Mouse (Mus musculus) heart, embryonic 14.5 days (tissue): Measurements from ENCODE around the gene Adgrf1. TPM values are rescaled to one million over a fixed set of nuclear protein-coding genes. Genes with fewer than 3 reads are reported as not detected.

Source experiments
- ATAC-seq: fragments of 200-750 bp; cut with Nextera tagmentation; 2 replicates; pipeline ENCODE4 v1.8.0; 2017; ENCODE audit warnings: low read depth, moderate TSS enrichment; ENCODE audit not compliant: insufficient number of reproducible peaks, insufficient read depth, low FRiP score
- H3K27ac ChIP-seq, 2 experiments: fragments of 200-500 bp in 1 of 2; fragments of 300-500 bp in 1 of 2; sonication (generic) in 1 of 2; replicated peaks in 1 of 2; 2 replicates each; pipeline ENCODE4 v1.5.1; 2012 to 2014; ENCODE audit warnings: low read depth in 2 of 2, low read length in 2 of 2, control low read depth in 1 of 2, mild to moderate bottlenecking in 1 of 2, mixed read lengths in 1 of 2; ENCODE audit not compliant: control insufficient read depth in 1 of 2, insufficient read depth in 1 of 2
- H3K27me3 ChIP-seq: fragments of 300-500 bp; sonication (generic); 2 replicates; pipeline ENCODE4 v1.6.1; 2014; ENCODE audit warnings: mild to moderate bottlenecking, low read length, control low read depth; ENCODE audit not compliant: control insufficient read depth, insufficient read depth
- H3K36me3 ChIP-seq: fragments of 300-500 bp; sonication (generic); 2 replicates; pipeline ENCODE4 v1.6.1; 2014; ENCODE audit warnings: mild to moderate bottlenecking, control low read depth, low read length, mixed read lengths; ENCODE audit not compliant: control insufficient read depth, insufficient read depth
- H3K4me1 ChIP-seq, 2 experiments: fragments of 200-500 bp in 1 of 2; fragments of 300-500 bp in 1 of 2; sonication (generic) in 1 of 2; 2 replicates each; pipeline ENCODE4 v1.6.1; 2012 to 2014; ENCODE audit warnings: low read length in 2 of 2, control low read depth in 1 of 2, mixed read lengths in 1 of 2; ENCODE audit not compliant: control insufficient read depth in 2 of 2, insufficient read depth in 2 of 2
- H3K4me2 ChIP-seq: fragments of 300-500 bp; sonication (generic); 2 replicates; pipeline ENCODE4 v1.6.1; 2014; ENCODE audit warnings: mild to moderate bottlenecking, low read length
- H3K4me3 ChIP-seq, 2 experiments: fragments of 200-500 bp in 1 of 2; fragments of 300-500 bp in 1 of 2; sonication (generic) in 1 of 2; 2 replicates each; pipeline ENCODE4 v1.5.1; 2012 to 2014; ENCODE audit warnings: low read length in 2 of 2, mild to moderate bottlenecking in 2 of 2, control low read depth in 1 of 2, low read depth in 1 of 2, moderate library complexity in 1 of 2; ENCODE audit not compliant: control insufficient read depth in 1 of 2, insufficient read depth in 1 of 2
- H3K9ac ChIP-seq: fragments of 300-500 bp; sonication (generic); 2 replicates; pipeline ENCODE4 v1.6.1; 2014; ENCODE audit warnings: mild to moderate bottlenecking, low read length
- H3K9me3 ChIP-seq: fragments of 300-500 bp; sonication (generic); 2 replicates; pipeline ENCODE4 v1.6.1; 2016; ENCODE audit warnings: low read length, control low read depth; ENCODE audit not compliant: control insufficient read depth
- WGBS: fragments of 180-500 bp; shearing (Covaris S2); extraction: QIAGEN DNeasy Blood & Tissue Kit; methylation state at CpG from one replicate; pipeline ENCODE4 v1.1.7; 2014; 5-methylcytosine and 5-hydroxymethylcytosine counted together
- polyA plus RNA-seq: library from polyadenylated mRNA; unstranded; fragments of >200 nt; fragmentation: Nextera tagmentation; extraction: Ambion mirVana; gene quantifications from 2 replicates; pipeline ENCODE4 v1.2.1, GENCODE M21; 2014

Adgrf1 gene
- polyA plus RNA-seq, 1 experiment from 2014 or later = not detected

DNA sequence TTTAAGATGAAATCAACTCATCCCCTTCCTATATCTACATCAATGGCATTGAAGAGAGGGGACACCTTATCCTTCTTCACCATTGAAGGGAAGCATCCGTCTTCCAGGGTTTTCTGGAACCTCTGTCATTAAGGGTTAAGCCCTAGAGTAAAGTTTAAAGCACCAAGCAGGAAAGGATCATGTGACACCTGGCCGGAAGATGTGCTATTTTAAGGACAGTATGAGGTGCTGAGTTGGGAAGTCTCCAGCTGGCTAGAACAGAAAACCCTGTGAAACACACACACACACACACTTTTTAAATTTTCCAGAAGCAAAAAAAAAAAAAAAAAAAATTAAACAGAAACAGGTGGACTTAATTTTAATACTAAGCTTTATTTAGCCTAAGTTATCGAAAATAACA lies 15.9 kb upstream of the Adgrf1 start:
- 32% methylated on average over 3 of the region's 3 CpGs for WGBS

DNA sequence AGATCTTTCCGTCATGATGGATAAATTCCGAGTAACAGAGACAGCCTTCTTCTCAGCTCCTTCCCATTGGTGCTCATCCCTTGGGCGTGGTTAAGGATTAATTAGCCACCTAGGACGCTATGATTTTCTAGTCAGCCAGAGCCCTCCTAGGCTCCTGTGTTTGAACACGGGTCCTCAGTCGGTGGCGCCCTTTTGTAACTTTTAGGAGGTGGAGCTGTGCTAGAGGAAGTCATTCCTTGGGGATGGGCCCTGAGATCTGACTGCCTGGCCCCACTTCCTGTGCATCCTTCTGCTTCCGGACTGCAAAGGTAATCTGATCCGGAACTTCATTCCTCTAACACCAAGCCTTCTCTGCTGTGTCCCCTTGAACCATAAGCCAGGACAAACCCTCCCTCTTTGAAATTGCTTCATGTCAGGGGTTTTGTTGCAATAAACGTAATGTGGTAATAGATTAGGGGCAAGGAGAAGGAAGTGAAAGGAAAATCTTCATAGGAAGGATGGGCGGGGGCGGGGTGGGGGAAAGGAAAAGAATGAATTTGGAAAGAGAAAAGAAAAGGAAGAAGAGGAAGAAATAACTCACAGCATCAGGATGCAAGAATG lies 13.5 kb upstream of the Adgrf1 start:
- Histone ChIP-seq H3K4me1 (peaks cover 13 to 18% of the 10 kb centered on the region in 2 experiments), H3K27me3 (no peaks in the 10 kb centered on the region), H3K9ac (no peak overlapping the region), H3K27ac (no peak overlapping the region), H3K4me3 (no peak overlapping the region), H3K9me3 (no peaks in the 10 kb centered on the region), H3K36me3 (no peaks in the 10 kb centered on the region), H3K4me2 (no peak overlapping the region)
- no peak for ATAC-seq
- 67% methylated on average over 12 of the region's 12 CpGs for WGBS

More for the DNA sequence above, 15.9 kb upstream of the Adgrf1 start:
- Histone ChIP-seq H3K9ac (no peak overlapping the region), H3K27me3 (no peaks in the 10 kb centered on the region), H3K4me2 (0 out of 2 replicates have a peak overlapping the region, but pooled peaks have one; percentile 13), H3K4me3 (no peak overlapping the region), H3K4me1 (peaks cover 23 to 34% of the 10 kb centered on the region in 2 experiments), H3K36me3 (no peaks in the 10 kb centered on the region), H3K9me3 (no peaks in the 10 kb centered on the region), H3K27ac (no peak overlapping the region)
- no peak for ATAC-seq

DNA sequence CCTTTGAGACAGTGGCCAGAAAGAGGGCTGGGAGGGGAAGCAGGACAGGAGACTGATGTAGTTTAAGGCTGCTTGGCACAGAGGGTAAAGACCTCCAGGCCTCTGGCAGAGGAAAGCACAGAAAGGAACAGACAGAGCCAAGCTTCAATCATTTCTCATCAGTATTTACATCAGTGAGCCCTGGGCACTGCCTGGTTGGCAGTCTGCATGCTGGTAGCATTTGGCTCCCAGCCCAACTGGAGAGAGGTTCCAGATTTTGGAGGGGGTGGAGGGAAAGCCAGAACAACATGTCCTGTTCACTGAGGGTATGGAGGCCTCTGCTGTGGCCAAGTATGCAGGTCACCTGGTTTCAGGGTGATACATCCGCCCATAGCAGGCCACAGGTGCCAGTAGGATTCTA lies 12.4 kb upstream of the Adgrf1 start:
- Histone ChIP-seq H3K27me3 (no peaks in the 10 kb centered on the region), H3K9ac (no peak overlapping the region), H3K4me3 (no peak overlapping the region), H3K4me1 (peaks cover 9 to 11% of the 10 kb centered on the region in 2 experiments), H3K9me3 (peaks cover 4% of the 10 kb centered on the region; the same call in 1 of the 2 replicates), H3K27ac (no peak overlapping the region), H3K4me2 (no peak overlapping the region), H3K36me3 (no peaks in the 10 kb centered on the region)
- 86% methylated on average over 1 of the region's 1 CpGs for WGBS
- ATAC-seq = no peak

- no peak overlapping the region for H3K27ac ChIP-seq
- WGBS = 93% methylated on average over 5 of the region's 5 CpGs
- H3K9ac ChIP-seq = no peak overlapping the region
Measured at GRCm38 (mm10) chr17:43261937-43262336, 8.2 kb upstream of the Adgrf1 start.

GRCm38 (mm10) chr17:43264739-43265138 lies 5.4 kb upstream of the Adgrf1 start:
- no peak overlapping the region for H3K9ac ChIP-seq
- peaks cover 0 to 2% of the 10 kb centered on the region in 2 experiments; a peak in 1 of 4 replicates for H3K4me1 ChIP-seq
- no peak for ATAC-seq
- WGBS = 67% methylated on average over 7 of the region's 7 CpGs
- H3K4me2 ChIP-seq = no peak overlapping the region
- H3K27ac ChIP-seq = no peak overlapping the region
- H3K9me3 ChIP-seq = peaks cover 4% of the 10 kb centered on the region; the same call in 1 of the 2 replicates
- no peaks in the 10 kb centered on the region for H3K27me3 ChIP-seq
- H3K36me3 ChIP-seq = no peaks in the 10 kb centered on the region
- no peak overlapping the region for H3K4me3 ChIP-seq

More at GRCm38 (mm10) chr17:43261937-43262336, 8.2 kb upstream of the Adgrf1 start:
- no peak for ATAC-seq
- Histone ChIP-seq H3K27me3 (no peaks in the 10 kb centered on the region), H3K9me3 (peaks cover 4% of the 10 kb centered on the region; the same call in 1 of the 2 replicates), H3K4me2 (no peak overlapping the region), H3K36me3 (no peaks in the 10 kb centered on the region), H3K4me3 (no peak overlapping the region), H3K4me1 (peaks cover 0 to 2% of the 10 kb centered on the region in 2 experiments; a peak in 1 of 4 replicates)

GRCm38 (mm10) chr17:43265178-43265837 lies 4.8 kb upstream of the Adgrf1 start:
- Histone ChIP-seq H3K9ac (peak overlapping the region; percentile 45; the same call in 1 of the 2 replicates), H3K27me3 (no peaks in the 10 kb centered on the region), H3K4me1 (peaks cover 0 to 2% of the 10 kb centered on the region in 2 experiments; a peak in 1 of 4 replicates), H3K4me2 (peak overlapping the region; percentile 56), H3K36me3 (no peaks in the 10 kb centered on the region), H3K4me3 (peak overlapping the region; percentile 8 to 19; a peak in 2 of 4 replicates), H3K27ac (no peak overlapping the region), H3K9me3 (peaks cover 4% of the 10 kb centered on the region; the same call in 1 of the 2 replicates)
- no peak for ATAC-seq
- 21% methylated on average over 26 of the region's 26 CpGs for WGBS

DNA sequence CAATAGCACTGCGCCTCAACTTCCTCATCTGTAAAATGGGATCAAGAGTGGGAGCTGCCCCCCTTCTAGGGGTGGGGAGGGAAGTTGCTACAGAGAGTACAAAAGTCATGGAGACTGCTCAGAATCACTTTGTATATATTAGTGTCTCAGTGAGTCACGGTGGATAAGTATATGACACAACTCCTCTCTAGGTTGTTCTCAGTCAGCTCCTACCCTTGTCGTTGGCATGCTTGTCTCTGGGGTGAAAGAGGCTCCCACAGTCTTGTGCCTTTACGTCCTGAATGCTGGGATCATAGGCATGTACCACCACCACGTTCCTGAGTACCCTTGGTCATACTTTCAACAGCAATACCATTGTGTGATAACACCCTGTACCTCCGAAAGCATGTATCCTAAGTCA lies 4.2 kb upstream of the Adgrf1 start:
- peaks cover 0 to 2% of the 10 kb centered on the region in 2 experiments; a peak in 1 of 4 replicates for H3K4me1 ChIP-seq
- H3K27me3 ChIP-seq = no peaks in the 10 kb centered on the region
- H3K36me3 ChIP-seq = no peaks in the 10 kb centered on the region
- H3K27ac ChIP-seq = no peak overlapping the region
- H3K9ac ChIP-seq = no peak overlapping the region
- no peak for ATAC-seq
- peaks cover 4% of the 10 kb centered on the region; the same call in 1 of the 2 replicates for H3K9me3 ChIP-seq
- no peak overlapping the region for H3K4me3 ChIP-seq
- 83% methylated on average over 6 of the region's 6 CpGs for WGBS
- no peak overlapping the region for H3K4me2 ChIP-seq
